In genomic region chr8:12502856-12503255, GRCm38 (mm10) we compare ENCODE assay signal across 9 mouse cellular contexts.
DNase-seq lines count a peak whose midpoint lies in the region; ATAC-seq lines count a peak whose summit lies in the region.
"Had no signal": no experiment of that assay in that cellular context is flagged by ENCODE, and none has a peak within 500 bp of the region (broad histone marks: within the 10 kb centered on the region; RNA-seq: fewer than 3 reads in every experiment).

No protein-coding gene starts in this region.

- no peak for ATAC-seq in lung, embryonic 15.5 days (ENCODE audit: borderline replicate concordance, extremely low read depth, low FRiP score, low TSS enrichment)
- peak; percentile 15 for ATAC-seq in forebrain, embryonic 14.5 days
- no peak for ATAC-seq in stomach, embryonic 15.5 days (ENCODE audit: insufficient read depth, low FRiP score, low read depth)

- peak overlapping the region; percentile 41; the same call in 1 of the 2 replicates for H3K4me2 ChIP-seq in lung, embryonic 15.5 days
- peak overlapping the region; percentile 52 for H3K4me2 ChIP-seq in forebrain, embryonic 14.5 days (ENCODE audit: low read length)
- peak overlapping the region; percentile 50; the same call in 1 of the 2 replicates for H3K4me2 ChIP-seq in stomach, embryonic 15.5 days

- no peak overlapping the region for H3K27ac ChIP-seq in lung, embryonic 15.5 days
- H3K27ac ChIP-seq in forebrain, embryonic 14.5 days (ENCODE audit: low read depth, low read length) = peak overlapping the region; percentile 87
- no peak overlapping the region for H3K27ac ChIP-seq in limb, embryonic 10.5 days
- no peak overlapping the region for H3K27ac ChIP-seq in stomach, embryonic 15.5 days
- H3K27ac ChIP-seq: liver, embryonic 14.5 days had no signal

- no peak for DNase-seq in lung, postnatal 36 days
- no peak for DNase-seq in forebrain, embryonic 14.5 days (ENCODE audit: low spot score)
- peak; percentile 49 for DNase-seq in limb, embryonic 10.5 days (ENCODE audit: low spot score)
- no peak for DNase-seq in adrenal gland, adult 18-20 months (ENCODE audit: low spot score in 2 of 2)
- no peak for DNase-seq in cerebellum, postnatal 36 days
- DNase-seq: thymus, postnatal 14 days had no signal

- H3K4me1 ChIP-seq in lung, embryonic 15.5 days = no peaks in the 10 kb centered on the region
- peaks cover 33% of the 10 kb centered on the region for H3K4me1 ChIP-seq in forebrain, embryonic 14.5 days (ENCODE audit: control insufficient read depth, insufficient read depth, low read length)
- peaks cover 14% of the 10 kb centered on the region for H3K4me1 ChIP-seq in limb, embryonic 10.5 days
- 0 out of 2 replicates have a peak, but pooled peaks cover 8% of the 10 kb centered on the region for H3K4me1 ChIP-seq in stomach, embryonic 15.5 days

- no peak overlapping the region for H3K4me3 ChIP-seq in lung, embryonic 15.5 days
- no peak overlapping the region for H3K4me3 ChIP-seq in forebrain, embryonic 14.5 days (ENCODE audit: low read depth, low read length)
- H3K4me3 ChIP-seq in limb, embryonic 10.5 days = peak overlapping the region; percentile 41
- peak overlapping the region; percentile 27; the same call in 1 of the 2 replicates for H3K4me3 ChIP-seq in stomach, embryonic 15.5 days (replicated peaks)

- peaks cover 85% of the 10 kb centered on the region for H3K27me3 ChIP-seq in lung, embryonic 15.5 days
- no peaks in the 10 kb centered on the region for H3K27me3 ChIP-seq in forebrain, embryonic 14.5 days (replicated peaks; ENCODE audit: control insufficient read depth, insufficient read depth, low read length)
- peaks cover 96% of the 10 kb centered on the region for H3K27me3 ChIP-seq in limb, embryonic 10.5 days (ENCODE audit: low read depth, poor library complexity, severe bottlenecking)
- H3K27me3 ChIP-seq in stomach, embryonic 15.5 days (replicated peaks) = peaks cover 73% of the 10 kb centered on the region

- no peaks in the 10 kb centered on the region for H3K9me3 ChIP-seq in lung, embryonic 15.5 days
- no peaks in the 10 kb centered on the region for H3K9me3 ChIP-seq in forebrain, embryonic 14.5 days (replicated peaks; ENCODE audit: control insufficient read depth, low read length)
- H3K9me3 ChIP-seq in limb, embryonic 10.5 days (replicated peaks) = no peaks in the 10 kb centered on the region
- no peaks in the 10 kb centered on the region for H3K9me3 ChIP-seq in stomach, embryonic 15.5 days

- no peak overlapping the region for H3K9ac ChIP-seq in lung, embryonic 15.5 days
- H3K9ac ChIP-seq in forebrain, embryonic 14.5 days (ENCODE audit: low read length) = peak overlapping the region; percentile 61
- no peak overlapping the region for H3K9ac ChIP-seq in stomach, embryonic 15.5 days
- H3K9ac ChIP-seq: liver, embryonic 14.5 days had no signal

- H3K36me3 ChIP-seq in lung, embryonic 15.5 days = no peaks in the 10 kb centered on the region
- no peaks in the 10 kb centered on the region for H3K36me3 ChIP-seq in forebrain, embryonic 14.5 days (ENCODE audit: control insufficient read depth, insufficient read depth, low read length)
- no peaks in the 10 kb centered on the region for H3K36me3 ChIP-seq in limb, embryonic 10.5 days
- no peaks in the 10 kb centered on the region for H3K36me3 ChIP-seq in stomach, embryonic 15.5 days

- WGBS in lung, embryonic 15.5 days = 6% methylated on average over 6 of the region's 6 CpGs
- WGBS in forebrain, embryonic 14.5 days = 2% methylated on average over 6 of the region's 6 CpGs
- WGBS in limb, embryonic 10.5 days = 4% methylated on average over 6 of the region's 6 CpGs
- 10% methylated on average over 6 of the region's 6 CpGs for WGBS in stomach, embryonic 15.5 days

Comparison
In these comparisons a context has a peak if more than half of its experiments do, and no peak if none do; other contexts are left out.
1. H3K4me3 ChIP-seq: peak in limb, embryonic 10.5 days (single experiment) and stomach, embryonic 15.5 days (single experiment); none in lung, embryonic 15.5 days (single experiment) and forebrain, embryonic 14.5 days (single experiment).
2. Peak in every context shown above with its lines, with median percentiles within 50 percentile points of each other: H3K4me2 ChIP-seq.